Mouse (Mus musculus) fat pad, adult 2 months (tissue): Measurements from ENCODE around the gene 1700029I15Rik.

Experiments
- DNase-seq: peaks from one replicate; pipeline ENCODE4 v3.0.0-alpha.2; 2011; ENCODE audit warnings: low read depth, low spot score; ENCODE audit errors: extremely low read depth

1700029I15Rik gene

DNA sequence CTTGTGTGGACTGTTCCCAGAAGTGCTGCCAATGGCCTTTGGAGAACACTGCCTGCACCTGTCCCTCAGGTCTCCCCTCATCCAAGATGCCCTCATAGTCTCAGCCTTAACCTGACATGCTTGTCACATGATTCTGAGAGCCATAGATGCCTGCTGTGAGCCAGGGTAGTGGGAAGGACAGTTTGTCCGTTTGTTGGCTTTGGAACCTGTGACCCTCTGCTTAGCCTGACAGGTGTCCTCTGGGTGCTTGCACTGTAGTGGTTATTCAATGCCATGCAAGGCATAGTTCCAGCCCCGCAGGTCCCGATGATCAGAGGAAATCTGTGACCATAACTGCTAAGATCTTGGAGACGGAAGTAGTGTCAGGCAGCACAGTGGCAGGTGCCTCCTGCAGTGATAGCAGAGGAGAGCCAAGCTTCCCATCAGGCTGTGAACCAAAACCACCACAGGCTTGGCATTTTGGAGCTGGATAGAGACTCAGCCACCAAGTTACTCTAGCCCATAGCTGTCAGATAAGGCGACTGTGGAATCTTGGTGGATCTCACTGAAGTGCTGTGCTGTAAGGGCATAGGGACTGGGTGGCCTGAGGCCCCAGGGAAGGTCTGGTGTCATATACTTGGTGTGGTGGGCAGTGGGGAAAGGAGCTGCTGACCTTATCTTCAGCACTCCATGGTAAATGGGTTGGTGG is at the start of gene 1700029I15Rik:
1700029I15Rik (plus strand) TSS at position 638 of the 688 bp plus-strand sequence.
- DNase-seq = no peak

DNA sequence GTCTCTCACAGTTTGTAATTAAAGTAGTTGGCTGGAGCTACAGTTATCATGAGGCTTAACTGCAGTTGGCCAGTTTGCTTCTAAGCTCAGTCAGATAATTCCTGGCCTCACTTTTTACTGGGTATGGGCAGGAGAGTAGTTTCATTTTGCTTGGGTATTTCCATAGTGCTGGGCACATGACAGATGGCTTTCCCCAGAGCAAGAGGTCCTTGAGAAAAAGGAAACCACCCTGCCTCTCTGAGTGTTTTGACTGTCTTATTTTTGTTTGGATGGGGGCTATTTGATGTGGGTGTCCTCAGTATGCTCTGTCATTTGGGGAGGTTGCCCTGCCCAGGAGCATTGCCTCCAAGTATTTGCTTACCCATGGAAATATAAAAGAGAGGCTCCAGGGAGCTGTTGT is 39.9 kb upstream of the 1700029I15Rik start:
- DNase-seq = no peak

DNA sequence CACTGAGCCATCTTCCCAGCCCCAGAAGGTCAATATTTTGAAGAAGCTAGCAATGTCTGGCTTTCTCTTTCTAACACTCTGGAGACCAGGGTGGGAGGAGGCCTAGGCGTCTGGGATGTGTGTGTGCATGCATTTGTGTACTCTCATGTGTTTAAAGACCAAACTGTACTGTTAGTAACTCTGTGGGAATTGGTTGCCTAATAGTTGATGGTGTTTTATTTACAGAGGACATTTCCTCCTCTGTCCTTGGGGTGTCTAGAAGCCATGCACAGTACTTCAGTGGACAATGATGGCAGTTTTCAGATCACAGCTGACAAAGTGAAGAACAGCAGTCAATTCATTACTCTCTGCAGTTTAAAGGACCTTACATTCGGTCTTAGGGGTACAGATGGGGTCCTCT is 35.1 kb upstream of the 1700029I15Rik start:
- DNase-seq = no peak

DNA sequence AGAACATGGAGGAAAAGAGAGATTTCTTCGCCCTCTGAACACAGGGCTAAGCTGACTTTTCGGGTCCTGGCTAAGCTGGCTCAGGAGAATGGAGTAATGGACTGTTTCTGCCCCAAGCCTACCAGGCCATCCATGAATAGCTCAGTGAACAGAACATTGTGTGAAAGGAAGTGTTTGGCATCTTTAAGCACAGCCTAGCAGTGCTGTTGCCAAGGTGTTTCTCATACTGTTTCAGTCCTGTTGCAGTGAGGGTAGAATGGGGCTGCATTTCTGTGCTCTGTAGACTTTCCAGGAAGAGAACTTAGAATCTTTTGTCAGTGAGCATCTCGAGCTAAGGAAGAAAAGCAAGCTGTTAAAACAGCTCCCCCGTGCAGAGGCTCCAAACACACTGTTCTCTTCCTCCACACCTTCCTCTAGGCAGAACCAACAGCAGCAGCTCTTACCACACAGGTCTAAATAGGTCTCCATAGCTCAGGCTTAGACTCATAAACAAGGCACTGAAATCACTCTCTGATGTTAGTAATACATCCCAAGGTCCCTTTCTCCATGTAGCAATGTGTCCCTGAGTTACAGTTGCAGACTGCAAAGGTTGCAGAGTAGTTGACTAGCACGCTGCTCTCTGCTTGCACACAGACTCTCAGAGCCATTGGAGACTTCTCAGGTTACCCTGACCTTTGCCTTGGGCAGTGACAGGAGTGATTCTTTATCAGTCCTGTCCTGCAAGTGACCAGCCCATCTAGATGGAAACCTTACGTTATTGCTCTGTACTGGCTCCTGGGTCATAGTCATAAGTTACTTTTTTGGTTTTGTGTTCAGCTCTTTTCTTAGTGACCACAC is 32.5 kb upstream of the 1700029I15Rik start:
- no peak for DNase-seq

DNA sequence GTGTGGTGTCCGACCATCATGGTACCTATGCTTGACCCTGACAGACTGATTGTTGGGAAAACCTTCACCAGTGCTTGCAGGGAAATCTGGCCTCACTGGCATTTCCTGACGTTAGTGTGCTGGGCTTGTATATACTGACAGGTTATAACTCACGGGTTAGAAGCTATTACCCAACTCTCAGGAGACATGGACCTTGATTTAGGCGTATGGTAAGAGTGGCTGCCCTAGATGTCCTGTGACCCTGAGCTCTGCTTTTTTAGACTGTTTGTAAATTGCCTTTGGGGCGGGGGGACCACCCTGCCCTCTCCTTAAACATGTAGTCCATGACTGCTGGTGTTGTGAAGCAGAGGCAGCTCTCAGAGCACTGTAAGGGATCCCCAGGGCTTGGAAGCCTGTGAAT is 31.7 kb upstream of the 1700029I15Rik start:
- DNase-seq = no peak

DNA sequence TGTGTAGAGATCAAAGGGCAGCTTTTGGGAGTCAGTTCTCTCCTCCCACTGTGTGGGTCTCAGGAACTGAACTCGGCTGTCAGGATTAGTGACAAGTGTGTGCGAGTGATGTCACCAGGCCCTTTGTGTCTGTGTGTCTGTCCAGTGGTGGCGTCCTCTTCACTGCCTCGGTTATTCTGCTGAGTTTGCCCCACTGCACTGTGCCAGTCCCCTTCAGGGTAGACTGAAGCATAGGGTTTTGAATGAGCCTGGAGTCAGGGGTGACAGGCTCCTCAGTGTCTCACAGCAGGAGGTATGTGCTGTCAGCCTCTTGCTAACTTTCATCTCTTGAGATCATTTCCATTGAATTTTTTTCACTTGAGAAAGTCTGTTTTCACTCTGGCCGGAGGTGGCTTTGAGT is 28.9 kb upstream of the 1700029I15Rik start:
- DNase-seq = no peak

DNA sequence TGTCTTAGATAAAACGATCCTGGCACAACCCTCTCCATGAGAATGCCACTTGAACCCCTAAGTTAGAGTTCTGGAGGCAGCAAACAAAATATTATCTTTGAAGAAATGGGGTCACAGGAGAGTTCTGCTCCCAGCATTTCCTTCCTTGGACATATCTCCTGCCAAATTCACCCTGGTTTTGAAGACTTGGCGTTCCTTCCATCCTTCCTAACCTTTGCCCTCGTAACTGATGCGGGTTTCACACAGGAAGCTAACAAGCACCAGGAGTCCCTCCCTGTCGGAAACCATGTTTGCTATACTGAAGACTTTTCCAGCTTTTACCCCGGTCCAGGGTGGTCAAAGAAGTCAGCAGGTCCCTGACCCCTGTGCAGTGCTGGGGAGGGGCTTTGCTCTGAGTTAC is 28.1 kb upstream of the 1700029I15Rik start:
- DNase-seq = no peak

DNA sequence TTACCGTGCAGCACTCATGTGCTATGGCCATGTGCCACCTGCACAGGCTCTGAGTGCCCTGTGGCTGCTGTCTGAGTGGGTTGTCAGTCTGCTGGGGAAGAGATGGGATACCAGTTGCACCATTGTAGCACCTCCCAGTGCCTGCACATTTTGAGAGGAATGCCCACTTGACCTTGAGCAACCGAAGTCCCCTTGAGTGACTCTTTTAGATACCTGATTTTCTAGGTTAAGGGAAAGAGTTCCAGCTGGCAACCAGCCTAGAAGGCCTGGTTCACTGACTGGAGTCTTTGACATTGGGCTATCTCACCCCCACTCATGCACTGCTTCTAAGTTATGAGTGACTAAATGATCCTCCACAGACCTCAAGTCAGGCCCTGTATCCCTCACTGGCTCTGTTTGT is 23.0 kb upstream of the 1700029I15Rik start:
- DNase-seq = no peak

DNA sequence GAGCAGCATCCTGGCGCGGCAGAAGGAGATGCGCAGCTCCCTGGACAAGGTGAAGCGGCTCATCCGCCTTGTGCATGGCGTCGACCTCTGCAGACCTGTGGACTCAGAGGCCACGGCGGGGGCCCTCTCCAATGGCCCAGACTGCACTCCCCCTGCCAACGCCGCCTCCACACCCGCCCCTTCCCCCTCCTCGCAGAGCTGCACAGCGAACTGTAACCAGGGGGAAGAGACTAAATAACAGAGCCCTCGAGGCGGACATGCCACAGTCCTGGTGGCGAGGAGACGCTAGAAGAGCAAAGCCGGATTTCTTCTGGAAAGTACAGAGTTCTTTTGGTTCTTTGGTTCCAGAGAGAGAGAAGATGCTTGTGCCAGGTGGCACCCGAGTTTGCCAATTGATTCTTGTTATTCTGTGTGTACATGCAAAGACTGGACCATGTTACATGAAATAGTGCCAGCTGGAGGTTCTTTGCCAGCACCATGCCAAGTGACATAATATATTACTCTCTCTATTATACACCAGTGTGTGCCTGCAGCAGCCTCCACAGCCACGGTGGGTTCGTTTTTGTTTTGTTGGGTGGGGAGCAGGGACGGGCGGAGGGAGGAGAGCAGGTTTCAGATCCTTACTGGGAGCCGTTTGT is 22.0 kb upstream of the 1700029I15Rik start:
- DNase-seq = no peak

DNA sequence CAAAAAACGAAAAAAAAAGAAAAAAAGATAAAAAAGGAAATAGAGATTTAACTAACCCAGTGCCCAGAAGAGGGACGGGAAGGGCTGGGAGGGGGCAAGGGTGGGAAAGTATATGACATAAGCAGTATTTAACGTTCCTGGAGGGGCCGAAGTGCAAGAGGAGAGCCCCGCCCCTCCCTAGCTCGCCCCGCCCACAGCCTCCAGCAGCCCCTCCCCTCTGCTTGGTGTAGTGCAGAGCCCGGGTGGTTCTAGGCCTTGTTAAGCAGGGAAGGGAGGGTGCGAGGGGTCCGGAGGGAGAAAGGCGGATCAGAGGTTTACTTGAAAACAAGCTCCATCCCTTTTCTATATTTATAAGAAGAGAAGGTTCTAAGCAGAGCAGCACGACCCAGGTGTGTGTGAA is 21.4 kb upstream of the 1700029I15Rik start:
- DNase-seq = no peak

DNA sequence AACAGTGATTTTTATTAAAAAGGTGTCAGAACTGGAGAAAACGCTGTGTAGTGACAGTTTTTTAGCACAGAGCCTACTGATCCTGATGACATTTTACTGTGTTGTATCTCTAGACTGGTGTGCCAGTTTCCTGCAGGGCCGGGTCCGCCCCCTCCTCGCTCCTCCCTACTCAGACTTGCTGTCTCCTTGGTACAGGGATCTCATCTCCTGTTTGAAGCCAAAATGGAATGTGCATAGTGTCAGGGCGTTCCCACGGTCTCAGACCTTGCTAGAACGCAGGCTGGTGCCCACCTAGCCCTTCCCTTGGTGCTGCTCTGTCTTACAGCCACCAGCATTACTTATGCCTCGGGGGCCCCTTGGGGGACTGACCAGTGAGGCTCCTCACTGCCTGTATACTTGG is 20.5 kb upstream of the 1700029I15Rik start:
- no peak for DNase-seq

DNA sequence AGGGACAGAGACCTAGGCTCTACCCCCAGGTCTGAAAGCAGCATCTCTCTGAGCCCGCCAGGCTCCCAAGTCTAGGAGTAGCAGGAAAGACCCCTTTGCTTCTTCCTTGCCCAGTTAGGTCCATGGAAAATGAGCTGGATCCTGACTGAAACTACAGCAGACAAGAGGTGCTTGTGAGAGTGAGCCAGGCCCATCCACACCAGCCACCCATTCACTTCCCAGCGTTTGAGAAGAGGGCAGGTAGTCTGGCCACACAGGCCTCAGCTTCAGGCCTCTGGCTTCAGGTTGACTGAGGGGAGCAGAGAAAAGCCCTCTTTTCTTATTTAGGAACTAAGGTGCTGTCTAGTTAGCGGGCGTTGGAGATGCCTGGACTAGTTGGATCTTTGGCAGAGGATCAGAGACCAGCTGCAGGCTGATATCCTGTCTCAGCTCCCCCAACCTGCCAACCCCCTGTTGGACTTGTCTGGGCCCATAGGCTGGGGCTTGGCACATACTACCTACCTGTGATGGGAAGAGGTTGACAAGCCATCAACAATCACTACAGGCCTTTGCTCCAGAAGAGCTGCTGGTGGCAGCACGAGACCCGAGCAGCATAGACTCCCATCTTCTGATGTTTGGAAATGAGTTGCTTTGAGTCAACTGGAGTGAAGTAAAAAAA is 19.6 kb upstream of the 1700029I15Rik start:
- DNase-seq = no peak

DNA sequence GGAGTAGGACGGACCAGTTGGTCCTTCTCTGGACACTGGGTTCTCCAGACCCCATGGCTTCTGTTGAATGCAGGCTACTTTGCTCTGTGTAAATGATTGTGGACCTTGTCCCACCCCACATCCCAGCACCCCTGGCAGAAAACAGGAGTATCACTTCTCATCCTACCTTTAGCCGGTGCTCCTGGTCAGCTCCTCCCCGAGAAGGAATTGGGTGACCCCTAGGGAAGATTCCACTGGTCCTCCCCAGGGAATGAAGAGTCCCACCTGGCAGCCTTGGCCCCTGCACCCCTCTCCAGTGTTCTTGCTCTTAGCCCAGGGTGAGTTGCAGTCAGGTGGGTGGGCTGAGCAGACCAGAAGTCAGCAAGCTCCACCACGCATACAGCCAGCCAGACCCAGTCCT is 18.3 kb upstream of the 1700029I15Rik start:
- no peak for DNase-seq

DNA sequence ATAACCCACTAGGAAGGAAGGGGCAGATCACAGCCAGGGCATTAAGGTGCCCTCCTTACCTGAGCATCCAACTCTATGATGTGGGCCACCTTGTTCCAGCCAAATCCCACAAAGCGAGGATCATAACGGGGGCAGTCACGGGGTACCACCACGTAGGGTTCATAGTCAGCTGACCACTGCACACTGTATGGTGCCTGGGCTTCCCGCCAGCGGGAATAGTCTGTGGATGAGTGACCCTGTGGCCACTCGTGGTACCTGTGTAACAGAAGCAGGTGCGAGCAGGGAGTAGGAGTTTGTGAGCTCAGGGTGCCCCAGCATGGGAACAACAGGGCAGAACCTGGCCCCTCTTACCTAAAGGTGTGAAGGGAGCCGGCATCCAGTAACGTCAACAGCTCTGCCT is 16.8 kb upstream of the 1700029I15Rik start:
- DNase-seq = no peak

DNA sequence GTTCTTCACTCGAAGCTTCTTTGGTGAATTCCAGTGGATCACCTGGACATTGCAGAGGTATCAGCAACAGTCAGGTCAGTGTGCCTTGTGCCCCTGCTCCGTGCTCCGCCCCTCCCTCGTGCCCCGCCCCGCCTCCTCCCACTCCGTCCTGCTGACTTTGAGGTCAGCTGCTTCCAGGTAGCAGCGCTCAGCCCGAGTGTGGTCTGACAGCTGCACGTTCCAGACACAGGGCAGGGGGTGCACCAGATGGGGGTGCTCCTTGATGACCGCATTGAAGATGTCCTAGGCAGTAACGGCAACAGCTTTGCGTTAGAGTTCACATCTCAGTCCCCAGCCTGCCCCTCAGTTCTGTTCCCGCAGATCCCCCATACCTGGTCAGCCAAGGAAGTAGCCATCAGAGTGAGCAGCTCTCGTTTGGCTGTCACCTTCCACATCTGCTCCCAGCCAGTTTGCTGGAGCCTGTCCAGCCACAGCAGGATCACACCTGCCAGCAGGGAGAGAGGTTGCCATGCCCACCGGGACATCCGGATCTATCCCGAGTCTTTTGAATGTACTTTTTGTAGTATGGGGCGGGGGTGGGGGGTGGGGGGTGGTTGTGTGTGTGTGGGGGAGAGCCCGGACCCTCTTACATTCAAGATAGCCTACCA is 14.8 kb upstream of the 1700029I15Rik start:
- DNase-seq = no peak

DNA sequence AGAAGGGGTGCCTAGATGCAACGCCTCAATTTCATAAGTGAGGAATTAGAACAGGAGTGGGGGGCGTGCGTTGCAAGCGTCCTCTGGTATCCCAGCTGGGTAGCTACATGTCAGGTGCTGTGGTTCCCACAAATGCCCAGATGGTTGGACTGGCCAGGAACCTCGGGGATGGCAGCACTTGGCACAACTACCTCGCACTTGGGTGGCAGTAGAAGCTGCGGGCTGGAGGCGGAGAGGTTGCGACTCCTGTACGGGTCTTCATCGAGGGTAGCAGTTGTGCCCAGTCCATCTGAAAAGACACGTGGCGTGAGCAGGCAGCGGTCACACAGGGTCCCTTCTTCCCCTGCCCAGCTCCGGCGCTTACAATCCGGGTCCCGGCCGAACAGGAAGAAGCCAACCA is 12.0 kb upstream of the 1700029I15Rik start:
- DNase-seq = no peak

DNA sequence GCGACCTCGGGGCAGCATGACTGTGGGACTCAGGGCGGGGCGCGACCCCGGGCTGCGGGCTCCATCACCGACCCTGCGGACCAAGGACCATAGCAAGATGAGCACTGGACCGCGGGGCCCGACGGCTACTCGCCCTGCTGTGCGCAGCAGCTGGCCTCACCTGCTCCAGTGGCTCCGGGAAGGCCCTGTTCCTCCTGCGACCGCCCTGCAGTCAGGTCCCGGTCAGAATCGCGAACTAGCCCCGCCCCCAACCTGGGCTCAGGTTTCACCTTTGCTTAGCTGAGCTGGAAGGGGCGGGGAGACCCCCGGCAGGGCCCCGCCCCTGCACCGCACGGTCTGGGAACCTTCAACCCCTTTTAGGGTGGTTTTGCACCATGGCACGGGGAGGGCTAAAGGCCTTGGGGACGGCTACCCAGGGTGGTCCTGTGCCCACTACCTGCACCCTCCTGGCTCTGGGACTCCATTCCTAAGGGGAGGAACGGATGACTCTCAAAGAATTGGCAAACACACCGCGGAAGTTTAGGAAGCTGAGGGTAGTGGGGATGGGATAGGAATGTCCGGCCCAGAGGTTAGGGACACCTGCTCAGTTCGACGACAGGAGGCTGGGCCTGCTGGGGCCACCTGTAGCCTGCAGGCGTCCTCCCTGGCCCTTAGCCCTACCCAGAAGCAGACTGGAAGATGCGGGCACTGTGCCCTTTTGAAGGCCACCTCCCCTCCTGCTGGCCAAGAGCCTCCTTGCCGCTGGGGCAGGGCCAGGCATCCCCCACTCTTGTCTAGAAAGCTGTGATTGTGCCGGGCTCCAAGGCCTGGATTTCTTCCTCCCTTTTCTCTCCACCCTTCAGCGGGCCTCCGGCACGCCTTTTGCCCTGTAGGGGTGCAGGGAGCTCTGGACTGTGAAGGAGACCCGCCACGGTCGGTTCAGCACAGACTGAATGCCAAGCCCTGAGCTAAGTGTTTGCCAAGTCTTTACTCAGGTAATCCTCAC is 11.2 kb upstream of the 1700029I15Rik start:
- no peak for DNase-seq

DNA sequence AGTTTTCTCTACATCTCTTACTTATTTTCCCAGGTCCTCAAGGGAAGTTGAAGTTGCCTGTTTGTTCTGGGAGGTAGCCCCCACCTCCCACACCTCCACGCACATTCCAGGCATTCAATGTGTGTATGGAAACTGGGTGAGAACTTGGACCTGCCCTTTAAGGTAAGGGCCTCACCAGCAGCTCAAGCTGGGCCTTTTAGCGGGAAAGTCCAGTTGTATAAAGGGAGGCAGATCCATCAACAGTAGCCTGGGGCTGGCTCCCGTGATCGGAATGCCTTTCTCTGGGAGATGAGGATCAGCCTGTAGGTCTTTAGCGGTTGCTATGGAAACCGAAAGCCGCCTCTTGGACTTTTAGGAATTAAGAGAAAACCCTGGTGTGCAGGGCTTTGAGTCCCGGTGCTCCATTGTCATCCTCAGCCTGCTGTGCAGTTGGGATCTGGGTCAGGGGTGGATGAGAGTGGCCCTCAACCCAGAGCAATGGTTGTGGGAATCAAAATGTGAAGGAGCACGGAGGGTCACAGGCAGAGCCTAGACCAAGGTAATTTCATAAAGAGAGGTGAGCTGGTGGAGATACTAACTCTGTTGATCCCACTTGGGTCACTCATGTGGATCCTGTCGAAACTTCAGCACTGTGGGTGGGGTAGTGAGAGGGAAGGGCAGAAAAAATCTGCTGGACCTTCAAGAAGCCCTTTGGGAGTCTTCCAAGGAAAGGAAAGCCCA is 10.2 kb upstream of the 1700029I15Rik start:
- no peak for DNase-seq

DNA sequence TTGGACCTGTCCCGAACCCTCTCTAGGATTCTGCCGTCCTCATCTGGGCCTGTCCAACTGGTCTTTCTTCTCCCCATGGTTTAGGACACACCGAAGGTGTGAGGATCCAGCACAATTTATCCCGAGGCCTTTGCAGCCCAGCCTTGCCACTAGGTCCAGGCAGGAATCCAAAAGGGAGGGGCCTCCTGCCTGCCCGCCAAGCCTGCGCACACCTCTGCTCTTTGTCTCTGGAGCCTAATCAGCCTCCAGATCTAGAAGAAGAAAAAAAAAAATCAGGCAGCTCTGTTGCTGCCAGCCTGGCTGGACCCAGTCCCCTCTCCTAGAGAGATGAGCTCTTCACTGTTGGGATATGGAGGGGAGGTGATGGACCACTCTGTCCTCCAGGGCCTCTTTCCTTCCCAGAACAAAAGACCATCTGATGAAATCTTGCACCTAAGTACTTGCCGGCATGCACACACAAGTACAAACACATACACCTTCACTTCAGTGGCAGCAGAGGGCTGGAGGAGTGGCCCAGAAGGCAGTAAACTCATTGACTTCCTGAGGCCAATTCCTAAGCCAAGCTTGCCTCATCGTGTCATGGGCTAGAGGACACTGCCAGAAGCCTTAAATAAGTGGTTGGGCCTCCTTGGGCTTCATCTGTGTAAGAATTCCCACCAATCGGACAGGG is 9.4 kb upstream of the 1700029I15Rik start:
- DNase-seq = peak; percentile 99
